Mouse (Mus musculus): Measurements from ENCODE around the gene Map7.

The Map7 gene

GRCm38 (mm10) chr10:20185264-20185663 is 37.0 kb downstream of the Map7 start:
- no peak for DNase-seq (ENCODE audit: low spot score in 2 of 2)

GRCm38 (mm10) chr10:20185806-20186205 is 37.5 kb downstream of the Map7 start:
- DNase-seq (ENCODE audit: low spot score in 2 of 2), result no peak

- DNase-seq (ENCODE audit: low spot score in 2 of 2), result no peak
Measured at GRCm38 (mm10) chr10:20186800-20187273, 38.6 kb downstream of the Map7 start.

- DNase-seq (ENCODE audit: low spot score in 2 of 2), result no peak
Measured at GRCm38 (mm10) chr10:20190139-20190747, 42.0 kb downstream of the Map7 start.

- DNase-seq (ENCODE audit: low spot score in 2 of 2), result no peak
Measured at GRCm38 (mm10) chr10:20194847-20195540, 46.7 kb downstream of the Map7 start.

- no peak for DNase-seq (ENCODE audit: low spot score in 2 of 2)
Measured at GRCm38 (mm10) chr10:20197039-20197438, 48.8 kb downstream of the Map7 start.

- DNase-seq (ENCODE audit: low spot score in 2 of 2), result no peak
Measured at GRCm38 (mm10) chr10:20198968-20199737, 50.9 kb downstream of the Map7 start.

GRCm38 (mm10) chr10:20201236-20201635 is 53.0 kb downstream of the Map7 start:
- DNase-seq (ENCODE audit: low spot score in 2 of 2), result no peak

GRCm38 (mm10) chr10:20202171-20202570 is 53.9 kb downstream of the Map7 start:
- no peak for DNase-seq (ENCODE audit: low spot score in 2 of 2)

GRCm38 (mm10) chr10:20202818-20203217 is 54.5 kb downstream of the Map7 start:
- peak; percentile 43 to 62 for DNase-seq (ENCODE audit: low spot score in 2 of 2)

GRCm38 (mm10) chr10:20203502-20203901 is 55.2 kb downstream of the Map7 start:
- DNase-seq (ENCODE audit: low spot score in 2 of 2), result no peak

- no peak for DNase-seq (ENCODE audit: low spot score in 2 of 2)
Measured at GRCm38 (mm10) chr10:20204696-20205431, 56.6 kb downstream of the Map7 start.

GRCm38 (mm10) chr10:20206966-20207365 is 58.7 kb downstream of the Map7 start:
- DNase-seq (ENCODE audit: low spot score in 2 of 2), result no peak

- no peak for DNase-seq (ENCODE audit: low spot score in 2 of 2)
Measured at GRCm38 (mm10) chr10:20209609-20210341, 61.5 kb downstream of the Map7 start.

- DNase-seq (ENCODE audit: low spot score in 2 of 2), result no peak
Measured at GRCm38 (mm10) chr10:20214418-20214817, 66.1 kb downstream of the Map7 start.

GRCm38 (mm10) chr10:20216982-20217381 is 68.7 kb downstream of the Map7 start:
- DNase-seq (ENCODE audit: low spot score in 2 of 2), result no peak

GRCm38 (mm10) chr10:20218866-20219265 is 70.6 kb downstream of the Map7 start:
- no peak for DNase-seq (ENCODE audit: low spot score in 2 of 2)

GRCm38 (mm10) chr10:20219538-20219937 is 71.3 kb downstream of the Map7 start:
- DNase-seq (ENCODE audit: low spot score in 2 of 2), result no peak

- DNase-seq (ENCODE audit: low spot score in 2 of 2), result no peak
Measured at GRCm38 (mm10) chr10:20220443-20221071, 72.3 kb downstream of the Map7 start.

- no peak for DNase-seq (ENCODE audit: low spot score in 2 of 2)
Measured at GRCm38 (mm10) chr10:20222011-20222410, 73.7 kb downstream of the Map7 start.

- peak in 1 of 2 experiments; percentile 26 for DNase-seq (ENCODE audit: low spot score in 2 of 2)
Measured at GRCm38 (mm10) chr10:20226728-20227127, 78.5 kb downstream of the Map7 start.

Data from left cerebral cortex, adult 9 months (tissue).